Mouse (Mus musculus) right cerebral cortex, postnatal 14 days (tissue): ENCODE measurements around the gene Tmem201.
A peak's percentile ranks its signal among the peaks of the same experiment; 100 is the strongest.
"Not testable (repeated sequence)": the region's sequence is repeated elsewhere in the genome, so short reads cannot be mapped to it uniquely, and the experiment has no call there.

Experiments
- DNase-seq: peaks from one replicate; pipeline ENCODE4 v3.0.0; 2022

Tmem201 gene

DNA sequence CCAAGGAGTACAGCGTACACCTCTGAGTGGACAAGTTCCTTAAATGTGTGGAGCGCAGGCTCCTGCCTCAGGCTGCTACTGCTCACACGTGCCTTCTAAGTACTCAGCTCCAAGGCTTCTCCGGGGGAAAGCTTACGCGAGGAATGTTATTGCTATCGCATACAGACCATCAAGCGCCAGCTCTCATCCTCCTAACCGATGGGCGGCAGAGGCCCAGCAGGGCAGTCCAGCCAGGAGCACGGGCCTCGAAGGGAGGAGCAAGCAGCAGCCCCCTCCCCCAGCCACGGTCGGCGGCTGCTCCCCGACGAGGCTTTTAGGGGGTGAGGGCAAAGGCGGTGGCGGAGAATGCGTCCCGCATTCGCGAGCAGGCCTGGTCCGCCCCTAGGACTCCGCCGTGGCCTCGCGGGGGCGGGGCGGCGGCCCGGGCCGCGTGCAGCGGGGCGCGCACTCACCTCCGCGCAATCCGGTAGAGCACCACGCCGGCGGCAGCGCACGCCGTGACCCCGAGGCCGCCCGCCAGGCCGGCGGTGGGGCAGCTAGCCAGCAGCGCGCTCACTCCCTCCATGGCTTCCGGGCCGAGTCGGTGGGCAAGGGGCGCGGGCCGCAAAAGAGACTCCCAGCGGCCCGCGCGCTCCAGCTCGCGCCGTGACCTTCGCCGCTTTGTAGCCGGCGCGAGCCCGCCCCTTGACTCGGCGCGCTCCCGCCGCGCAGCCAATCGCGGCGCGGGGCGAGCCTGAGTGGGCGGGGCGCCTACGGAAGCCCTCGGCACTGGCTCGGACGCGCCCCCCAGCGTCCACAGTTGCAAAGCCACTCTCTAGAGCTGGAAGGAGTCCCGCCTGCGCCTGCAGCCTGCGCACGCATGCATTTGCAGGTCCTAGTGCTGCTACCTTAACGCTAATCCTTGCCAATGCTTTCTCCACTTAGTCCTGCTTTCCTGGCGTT is at the start of gene Tmem201:
TSS of gene Tmem201 (minus strand) at position 662 of the 942 bp plus-strand sequence.
- DNase-seq, result peak; percentile 98

DNA sequence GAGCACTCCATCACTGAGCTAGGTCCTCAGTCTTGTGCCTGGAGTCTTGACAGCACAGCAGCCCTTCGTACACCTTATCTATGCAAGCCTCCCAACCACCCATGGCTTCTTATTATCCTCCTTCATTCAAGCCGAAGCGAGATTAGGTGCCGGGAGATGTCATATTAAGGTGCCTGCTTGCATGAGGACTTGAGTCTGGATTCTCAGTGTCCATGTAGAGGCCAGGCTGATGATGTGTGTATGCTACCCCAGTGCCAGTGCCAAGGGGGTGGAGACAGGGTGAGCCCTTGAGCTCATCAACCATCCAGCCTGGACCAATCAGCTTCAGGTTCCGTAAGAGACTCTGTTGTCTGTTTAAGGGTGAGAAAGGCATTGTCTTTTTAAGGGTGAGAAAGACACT is 47.1 kb upstream of the Tmem201 start:
- no peak for DNase-seq

DNA sequence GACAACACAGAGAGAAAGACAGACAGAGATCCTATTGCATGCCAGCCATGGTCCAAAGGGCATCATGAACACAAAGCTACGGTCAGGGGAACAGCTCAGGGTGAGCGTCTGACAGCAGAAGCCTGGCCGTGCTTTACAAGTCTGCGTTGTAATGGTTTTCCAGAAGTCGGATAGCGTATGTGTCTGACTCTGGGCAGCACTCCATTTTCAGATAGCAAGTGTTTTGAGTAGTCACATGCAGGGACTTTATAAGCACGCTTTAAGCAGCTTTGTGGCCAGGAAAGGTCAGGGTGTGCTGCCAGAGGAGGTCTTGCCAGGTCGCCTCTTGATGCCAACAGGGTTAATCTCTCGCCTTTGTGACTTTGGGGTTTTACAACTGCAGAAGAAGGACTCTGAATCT is 46.5 kb upstream of the Tmem201 start:
- no peak for DNase-seq

DNA sequence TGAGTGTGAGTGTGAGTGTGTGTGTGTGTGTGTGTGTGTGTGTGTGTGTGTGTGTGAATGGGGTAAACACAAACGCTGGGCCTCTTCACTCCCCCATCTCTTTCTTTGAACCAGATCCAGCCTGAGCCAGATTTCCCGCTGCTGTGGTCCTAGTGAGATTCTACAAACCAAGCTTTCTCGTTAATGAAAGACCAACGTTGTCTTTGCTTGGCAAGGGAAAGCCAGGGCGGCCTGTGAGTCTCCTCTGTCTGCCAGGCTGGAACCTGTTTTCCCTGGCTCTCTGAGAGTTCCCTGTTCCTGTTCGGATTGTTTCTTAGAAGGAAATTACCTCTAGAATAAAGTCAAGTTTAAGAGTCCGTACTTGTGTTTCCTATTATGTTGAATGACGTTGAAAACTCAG is 45.1 kb upstream of the Tmem201 start:
- no peak for DNase-seq

DNA sequence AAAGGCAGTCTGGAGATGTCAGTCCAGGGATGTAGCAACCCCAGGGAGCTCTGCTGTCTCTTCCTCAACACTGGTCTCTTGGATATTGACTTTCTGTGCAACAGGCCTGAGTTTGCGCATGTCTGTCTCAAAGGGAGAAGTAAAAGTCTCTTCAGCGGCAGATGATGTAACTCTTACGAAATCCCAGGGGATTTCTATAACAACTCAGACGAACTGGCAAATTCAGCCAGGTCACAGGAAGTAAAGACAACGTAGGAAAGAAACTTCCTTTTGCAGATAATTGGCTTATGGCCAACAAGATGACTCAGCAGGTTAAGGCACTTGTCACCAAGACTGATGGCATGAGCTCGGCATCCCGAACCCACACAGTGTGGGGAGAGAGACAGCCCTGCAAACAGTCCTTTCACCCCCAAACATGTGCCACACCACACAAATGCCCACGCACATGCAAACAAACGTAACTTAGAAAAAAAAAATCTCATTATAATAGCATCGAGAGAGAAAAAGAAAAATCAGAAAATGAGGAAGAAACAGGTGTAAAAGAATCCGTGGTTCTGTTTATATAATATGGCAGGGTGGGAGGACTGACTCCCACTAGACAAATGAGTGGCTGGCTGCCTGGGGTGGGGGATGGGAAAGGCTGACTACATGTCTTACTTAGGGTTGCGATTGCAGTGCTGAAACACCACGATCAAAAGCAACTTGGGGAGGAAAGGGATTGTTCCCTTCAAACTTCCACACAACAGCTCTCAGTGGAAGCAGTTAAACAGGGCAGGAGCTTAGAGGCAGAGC is 42.9 kb upstream of the Tmem201 start:
- DNase-seq, result no peak

DNA sequence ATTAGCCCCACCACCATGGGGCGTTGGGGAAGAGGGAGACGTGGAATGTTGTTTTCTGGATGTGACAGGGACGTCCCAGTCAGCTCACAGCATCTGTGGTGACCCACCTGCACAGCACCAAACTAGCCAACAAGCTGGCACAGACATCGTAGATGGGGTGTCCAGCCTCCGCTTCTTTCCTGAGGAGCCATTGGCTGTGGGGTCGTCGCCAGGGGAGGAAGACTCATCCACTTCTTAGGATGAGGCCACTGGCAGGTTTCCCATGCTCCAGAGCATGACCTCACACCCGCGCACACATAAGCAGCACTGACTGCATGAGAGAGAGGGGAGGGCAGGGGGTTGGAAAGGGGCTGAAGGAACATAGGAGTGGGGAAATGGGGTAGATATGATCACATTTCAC is 42.1 kb upstream of the Tmem201 start:
- no peak for DNase-seq

DNA sequence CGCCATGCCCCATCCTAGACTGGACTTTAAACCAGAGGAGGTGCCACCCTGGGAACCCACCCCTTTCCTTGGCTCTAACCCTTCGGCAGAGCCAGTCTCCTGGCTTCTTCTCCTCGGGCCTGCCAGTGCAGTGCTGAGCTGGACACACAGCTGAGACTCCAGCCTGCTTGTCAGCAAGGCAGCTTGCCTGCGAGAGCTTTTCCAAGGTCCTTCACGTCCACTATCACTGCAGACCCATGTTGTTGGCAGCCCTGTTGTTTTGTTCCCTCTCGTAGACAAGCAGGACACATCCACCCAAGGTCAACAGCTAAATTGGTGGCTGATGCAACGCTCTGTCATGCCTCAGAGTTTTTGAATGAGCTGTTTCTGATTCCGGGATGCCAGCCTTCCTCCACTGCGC is 39.3 kb upstream of the Tmem201 start:
- no peak for DNase-seq

DNA sequence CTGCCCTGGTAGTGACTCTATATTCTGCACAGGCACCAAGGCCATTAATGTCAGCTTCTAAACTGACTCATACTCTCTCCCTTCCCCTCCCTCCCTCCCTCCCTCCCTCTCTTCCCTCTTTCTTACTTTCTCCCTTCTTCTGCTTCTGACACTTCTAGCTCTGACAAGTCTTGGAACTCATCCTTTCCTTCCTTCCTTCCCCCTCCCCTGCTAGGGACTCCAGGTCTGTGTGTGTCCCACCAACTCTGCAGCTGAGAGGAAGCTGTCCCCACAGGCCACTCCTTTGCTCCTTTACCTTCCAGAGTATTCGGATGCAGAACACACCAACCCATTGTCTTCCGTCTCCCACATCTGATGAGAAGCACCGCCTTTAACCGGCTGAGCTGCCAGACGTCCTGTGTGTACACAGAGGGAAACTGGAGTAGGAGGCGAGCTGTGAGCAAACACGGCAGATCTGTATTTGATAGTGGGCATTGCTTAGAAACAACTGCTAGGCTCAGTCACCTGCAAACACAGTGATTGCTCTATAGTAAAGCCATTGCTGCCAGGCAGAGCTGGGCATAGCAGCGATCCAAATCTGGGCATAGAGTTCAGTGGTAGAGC is 38.0 kb upstream of the Tmem201 start:
- no peak for DNase-seq

DNA sequence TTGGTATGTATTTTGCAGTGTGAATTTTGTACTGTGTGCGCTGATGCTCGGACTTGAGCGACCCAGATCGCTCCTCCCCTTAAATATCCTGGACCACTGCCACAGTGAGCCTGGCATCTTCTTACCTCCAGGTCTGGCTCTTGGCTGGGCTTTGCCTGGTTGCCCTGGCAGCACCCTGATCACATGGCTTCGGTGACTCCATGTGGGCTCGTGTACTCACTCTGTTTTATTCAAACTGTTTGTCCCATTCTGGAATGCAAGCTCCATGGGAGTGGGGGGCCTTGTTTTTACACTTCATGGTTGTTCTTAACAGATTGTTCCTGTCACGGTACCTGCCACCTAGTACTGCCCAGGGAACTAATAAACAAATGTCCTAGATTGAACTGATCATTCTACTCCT is 37.5 kb upstream of the Tmem201 start:
- no peak for DNase-seq

DNA sequence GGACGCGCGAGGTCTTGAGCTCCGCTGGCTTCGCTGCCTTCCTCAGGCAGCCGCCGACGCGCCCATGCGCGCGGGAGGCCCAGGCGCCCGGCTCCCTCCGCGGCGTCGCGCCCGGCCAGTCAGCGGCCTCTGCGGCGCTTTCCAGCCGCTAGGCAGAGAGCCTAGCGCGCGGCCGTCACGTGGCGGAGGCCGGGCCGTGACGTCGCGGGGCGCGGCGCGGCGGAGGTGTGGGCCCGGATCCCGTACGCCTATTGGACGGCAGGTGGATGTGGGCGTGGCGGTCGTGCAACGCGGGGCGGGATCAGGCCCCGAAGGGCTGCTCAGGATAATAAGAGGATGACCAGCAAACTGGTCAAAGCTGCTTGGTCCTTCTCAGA is 36.2 kb upstream of the Tmem201 start, which contains the start of gene Slc25a33:
TSS of gene Slc25a33 (minus strand) at position 184 of the 377 bp plus-strand sequence.
- DNase-seq, result peak; percentile 95

DNA sequence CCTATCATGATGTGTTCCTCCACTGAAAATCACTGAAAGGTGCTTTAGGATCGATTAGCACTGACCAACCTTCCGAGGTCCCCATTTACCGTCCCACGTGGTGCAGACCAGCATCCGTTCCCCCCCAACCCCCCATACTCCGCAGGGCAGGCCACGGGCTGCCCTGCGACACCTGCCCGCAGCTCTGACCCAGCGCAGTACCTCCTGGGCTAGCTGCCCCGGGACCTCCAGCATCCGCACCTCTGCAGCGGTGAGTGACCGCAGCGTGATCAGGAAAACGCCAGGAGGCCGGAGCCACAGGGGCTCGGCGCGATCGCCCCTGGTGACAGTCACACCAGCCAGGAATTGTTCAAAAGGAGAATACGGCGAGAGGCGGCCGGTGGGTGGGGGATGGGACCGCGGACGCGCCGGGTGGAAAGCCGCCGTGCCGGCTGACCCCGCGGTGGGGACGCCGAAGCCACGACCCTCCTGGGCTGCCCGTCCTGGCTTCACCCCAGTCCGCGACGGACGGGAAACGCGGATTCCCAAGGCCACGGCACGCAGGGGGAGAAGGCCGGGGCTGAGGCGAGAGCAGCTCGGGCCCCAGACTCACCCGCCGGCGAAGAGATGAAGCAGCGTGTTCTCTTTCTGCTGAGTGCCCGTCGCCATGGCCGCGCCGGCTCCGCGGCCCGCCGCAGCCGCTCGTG is 35.7 kb upstream of the Tmem201 start:
- DNase-seq, result peak; percentile 50

DNA sequence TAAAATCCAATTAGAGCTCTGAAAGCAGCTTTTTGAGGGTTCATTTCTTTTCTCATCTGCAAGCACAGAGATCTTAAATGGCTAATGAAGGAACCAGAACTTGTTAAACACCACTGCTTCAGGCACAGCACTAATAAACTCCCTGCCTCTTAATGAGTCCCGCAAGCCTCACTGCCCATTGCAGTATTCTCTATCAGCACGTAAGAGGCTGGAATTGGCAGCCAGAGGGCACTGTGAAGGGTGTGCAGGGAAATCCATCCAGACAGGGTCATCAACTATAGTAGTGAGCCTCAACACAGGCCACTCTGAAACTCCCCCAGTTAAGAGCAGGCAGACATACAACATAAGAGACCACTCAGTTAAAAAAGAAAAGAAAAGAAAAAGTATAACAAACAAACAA is 34.5 kb upstream of the Tmem201 start:
- DNase-seq, result no peak

DNA sequence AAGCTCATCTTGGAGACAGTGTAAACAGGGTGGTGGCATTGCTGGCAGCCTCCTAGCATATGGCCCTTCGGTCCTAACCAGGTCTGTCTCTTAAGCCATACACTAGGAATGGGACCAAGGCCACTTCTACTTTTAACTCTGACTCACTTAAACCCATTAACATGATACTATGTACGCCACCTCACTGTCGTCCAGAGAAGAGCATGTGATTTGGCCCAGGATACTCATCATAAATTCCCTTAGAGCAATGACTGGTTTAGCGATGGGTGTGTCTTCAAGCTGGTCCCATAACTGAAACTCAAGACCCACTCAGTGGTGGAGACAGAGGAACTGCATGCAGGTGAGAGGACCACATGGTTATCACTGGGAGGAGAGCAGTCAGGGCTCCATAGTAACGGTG is 27.4 kb upstream of the Tmem201 start:
- no peak for DNase-seq

DNA sequence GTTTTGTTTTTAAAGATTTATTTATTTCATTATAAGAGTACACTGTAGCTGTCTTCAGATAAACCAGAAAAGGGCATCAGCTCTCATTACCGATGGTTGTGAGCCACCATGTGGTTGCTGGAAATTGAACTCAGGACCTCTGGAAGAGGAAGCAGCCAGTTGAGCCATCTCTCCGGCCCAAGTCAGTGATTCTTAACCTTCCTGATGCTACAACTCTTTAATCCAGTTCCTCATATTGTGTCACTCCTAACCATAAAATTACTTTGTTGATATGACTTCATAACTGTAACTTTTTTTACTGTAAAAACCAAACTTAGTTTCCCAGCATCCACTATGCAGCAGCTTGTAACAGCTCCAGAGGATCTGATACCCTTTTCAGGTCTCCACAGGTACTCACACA is 25.5 kb upstream of the Tmem201 start:
- no peak for DNase-seq

DNA sequence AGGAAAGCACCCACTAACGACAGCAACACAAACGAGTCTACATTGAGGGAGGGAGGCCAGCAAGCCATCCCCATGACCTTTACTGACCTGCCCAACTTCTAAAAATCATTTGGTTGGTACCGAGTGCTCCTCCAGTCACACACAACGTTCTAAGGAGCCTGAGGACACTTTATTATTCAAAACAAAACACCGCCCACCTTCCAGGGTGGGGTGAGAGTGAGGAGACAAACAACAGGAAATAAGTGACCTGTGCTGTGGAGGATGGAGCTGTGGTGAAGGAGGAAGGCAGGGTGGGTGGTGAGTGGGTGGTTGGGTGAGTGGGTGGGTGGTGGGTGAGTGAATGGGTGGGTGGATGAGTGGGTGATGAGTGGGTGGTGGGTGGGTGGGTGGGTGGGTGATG is 21.7 kb upstream of the Tmem201 start:
- DNase-seq, result no peak

DNA sequence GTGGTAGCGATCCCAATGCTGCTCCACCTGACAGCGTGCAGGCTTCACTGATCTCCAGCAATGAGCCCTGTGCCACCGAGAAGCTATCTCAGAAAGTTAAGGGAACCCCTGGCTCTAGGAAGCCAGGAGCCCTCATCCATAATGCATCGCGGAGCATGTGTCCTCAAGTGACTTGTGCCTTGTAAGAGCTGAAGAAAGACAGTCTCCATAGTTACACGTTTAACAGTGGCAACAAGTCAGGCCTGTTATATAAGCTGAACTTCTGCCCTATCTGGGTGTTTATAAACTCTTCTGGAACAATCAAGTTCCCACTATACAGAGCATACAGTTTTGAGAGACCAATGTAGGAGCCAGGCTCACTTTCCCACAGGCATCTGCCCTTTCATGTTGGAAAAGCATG is 20.6 kb upstream of the Tmem201 start:
- no peak for DNase-seq

DNA sequence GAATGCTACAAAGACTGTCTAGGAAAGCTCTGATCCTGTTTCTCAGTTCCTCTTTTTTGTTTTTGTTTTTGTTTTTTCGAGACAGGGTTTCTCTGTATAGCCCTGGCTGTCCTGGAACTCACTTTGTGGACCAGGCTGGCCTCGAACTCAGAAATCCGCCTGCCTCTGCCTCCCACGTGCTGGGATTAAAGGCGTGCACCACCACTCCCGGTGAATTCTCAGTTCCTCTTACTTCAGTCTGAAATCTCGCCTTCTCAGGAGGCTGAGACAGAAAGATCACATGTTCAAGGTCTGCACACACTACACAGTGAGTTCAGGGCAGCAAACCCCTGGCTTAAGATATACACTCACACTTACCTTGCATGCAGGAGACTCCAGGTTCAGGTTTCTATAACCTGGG is 18.7 kb upstream of the Tmem201 start:
- DNase-seq, result not testable (repeated sequence)

DNA sequence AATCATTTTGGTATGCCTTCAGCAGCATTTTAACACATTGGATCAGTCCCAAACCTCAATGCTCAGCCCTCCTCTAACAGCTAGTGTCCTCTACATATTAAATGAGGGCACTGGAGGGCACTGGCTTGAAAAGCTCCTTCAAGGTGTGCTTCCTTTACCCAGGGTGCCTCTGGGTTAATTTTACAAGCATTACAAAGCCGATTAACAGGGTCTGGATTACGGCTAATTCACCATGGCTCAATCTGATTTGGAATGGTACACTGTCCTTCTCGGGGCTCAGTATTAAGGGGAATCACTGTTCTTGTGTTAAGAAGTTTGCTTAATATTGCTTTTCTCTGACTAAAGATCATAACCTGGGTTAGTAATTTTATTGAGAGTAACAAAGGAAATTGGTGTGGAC is 15.0 kb upstream of the Tmem201 start:
- DNase-seq, result no peak

DNA sequence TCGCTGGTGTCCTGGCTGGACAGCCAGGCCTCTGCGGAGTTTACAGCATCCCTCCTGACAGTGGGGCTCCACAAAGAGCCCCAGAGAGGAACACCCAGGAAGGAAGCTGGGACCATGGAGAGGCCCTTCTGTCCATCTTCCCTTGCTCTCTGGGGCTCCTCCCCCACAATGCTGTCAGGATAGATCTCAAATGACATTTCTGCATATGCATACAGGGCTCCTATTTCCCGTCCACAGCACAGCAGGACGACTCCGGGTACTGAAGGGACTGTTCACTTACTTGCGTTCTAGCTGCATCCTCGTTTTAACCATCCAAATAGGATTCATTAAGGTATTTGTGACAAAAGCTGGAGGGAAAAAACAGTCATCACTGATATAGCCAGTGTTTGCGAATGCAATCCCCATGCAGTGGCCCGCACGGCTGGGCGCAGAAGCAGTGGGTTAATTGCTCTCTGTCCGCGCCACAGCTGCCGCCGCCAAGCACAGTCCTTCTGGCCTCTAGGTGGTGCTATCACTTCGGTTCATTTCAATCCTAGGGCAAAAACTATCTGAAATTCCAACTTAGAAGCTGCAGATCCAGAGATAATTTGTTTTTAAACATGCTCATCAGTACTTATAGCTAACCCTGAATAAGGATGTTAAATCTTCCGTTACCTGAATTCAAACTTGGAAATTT is 14.4 kb upstream of the Tmem201 start:
- DNase-seq, result peak; percentile 63

DNA sequence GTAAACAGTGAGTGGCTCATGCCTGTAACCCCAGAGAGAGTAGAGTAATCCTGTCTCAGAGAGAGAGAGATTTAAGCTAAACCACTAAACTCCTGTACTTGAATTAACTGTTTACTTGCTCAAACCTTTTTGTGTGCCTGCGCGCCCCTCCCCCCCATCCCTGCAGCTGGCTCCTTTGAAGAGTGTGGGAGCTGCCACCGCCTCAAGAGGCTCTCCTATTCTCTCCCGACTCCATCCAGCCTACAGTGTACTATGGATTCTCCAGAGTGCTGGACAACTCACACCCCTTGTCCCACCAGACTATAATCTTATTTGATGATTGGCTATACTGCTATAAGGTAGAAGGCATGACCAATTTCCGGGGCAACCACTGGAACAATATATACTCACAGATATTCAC is 12.8 kb upstream of the Tmem201 start:
- no peak for DNase-seq

DNA sequence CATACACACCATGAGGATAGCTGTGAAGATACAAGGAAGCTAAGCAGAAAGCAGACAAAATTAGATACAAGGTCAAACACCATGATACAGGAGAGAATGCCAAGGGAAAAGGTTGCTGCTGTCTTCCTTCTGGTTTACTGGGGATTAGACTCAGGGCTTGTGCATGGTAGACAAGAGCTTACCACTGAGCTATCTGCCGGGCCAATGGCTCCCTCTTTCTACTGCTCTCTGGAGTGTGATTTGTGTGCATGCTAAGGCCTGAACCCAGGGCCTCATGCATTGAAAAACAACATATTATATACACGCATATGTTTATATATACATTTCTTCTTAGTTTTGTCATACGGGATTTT is 11.8 kb upstream of the Tmem201 start:
- DNase-seq, result not testable (repeated sequence)

DNA sequence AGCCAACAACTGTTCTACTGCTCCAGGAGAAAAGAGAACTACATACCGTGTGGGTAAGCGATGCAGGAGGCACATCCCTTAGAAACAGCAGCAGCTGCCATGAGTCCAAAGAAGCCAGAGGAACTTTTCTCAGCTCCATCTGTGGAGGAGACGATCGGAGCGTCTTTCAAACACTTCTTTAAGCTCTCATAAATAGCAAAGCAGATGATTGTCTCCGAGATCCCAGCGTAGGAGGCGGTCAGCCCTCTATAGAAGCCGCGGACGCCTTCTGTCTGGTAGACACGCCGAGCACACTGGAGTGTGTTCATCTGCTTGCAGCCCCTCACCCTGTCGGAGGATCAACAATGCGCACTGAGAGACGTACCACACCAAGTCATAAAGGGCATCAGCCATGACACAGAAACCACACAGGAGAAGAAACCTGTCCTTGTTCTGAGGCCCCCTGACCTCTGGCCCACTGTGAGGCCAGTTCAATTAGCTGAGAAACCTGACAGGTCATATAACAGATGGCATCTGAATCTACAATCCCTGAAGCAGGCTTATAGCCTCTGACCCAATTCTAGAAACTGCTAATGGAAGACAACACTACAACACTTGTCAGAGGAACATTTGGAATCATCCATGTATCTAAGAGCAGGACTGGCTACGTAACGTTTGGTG is 11.3 kb upstream of the Tmem201 start:
- DNase-seq, result no peak
